Mouse (Mus musculus): ENCODE measurements around the gene Slc39a3. TPM values are rescaled to one million over a fixed set of nuclear protein-coding genes. Genes with fewer than 3 reads are reported as not detected.

Gene Slc39a3
- polyA plus RNA-seq, 1 experiment from 2014 or later = 9.2 TPM

- H3K36me3 ChIP-seq (ENCODE audit: control insufficient read depth, insufficient read depth, low read length) = no peaks in the 10 kb centered on the region
- ATAC-seq (ENCODE audit: low FRiP score) = no peak
- H3K4me2 ChIP-seq (replicated peaks; ENCODE audit: low read depth, low read length) = no peak overlapping the region; the same call in 1 of the 2 replicates
- no peaks in the 10 kb centered on the region for H3K9me3 ChIP-seq (ENCODE audit: control insufficient read depth, low read length)
- no peak overlapping the region for H3K4me3 ChIP-seq (ENCODE audit: low read depth, low read length)
- peaks cover 13% of the 10 kb centered on the region for H3K27me3 ChIP-seq (ENCODE audit: control insufficient read depth, insufficient read depth, low read length)
- DNase-seq (ENCODE audit: low spot score) = no peak
- 11% methylated on average over 26 of the region's 26 CpGs for WGBS
- no peak overlapping the region for H3K27ac ChIP-seq (ENCODE audit: low read depth, low read length)
- H3K9ac ChIP-seq (ENCODE audit: low read depth, low read length) = no peak overlapping the region
- no peaks in the 10 kb centered on the region for H3K4me1 ChIP-seq (replicated peaks; ENCODE audit: control insufficient read depth, insufficient read depth, low read length)
These were observed 15.6 kb downstream of the Slc39a3 start for GRCm38 (mm10) chr10:81021547-81022110.

GRCm38 (mm10) chr10:81020207-81020606 is 17.0 kb downstream of the Slc39a3 start:
- Histone ChIP-seq H3K4me1 (replicated peaks; ENCODE audit: control insufficient read depth, insufficient read depth, low read length) (no peaks in the 10 kb centered on the region), H3K36me3 (ENCODE audit: control insufficient read depth, insufficient read depth, low read length) (no peaks in the 10 kb centered on the region), H3K4me2 (replicated peaks; ENCODE audit: low read depth, low read length) (no peak overlapping the region), H3K4me3 (ENCODE audit: low read depth, low read length) (no peak overlapping the region), H3K27me3 (ENCODE audit: control insufficient read depth, insufficient read depth, low read length) (peaks cover 9% of the 10 kb centered on the region), H3K9me3 (ENCODE audit: control insufficient read depth, low read length) (no peaks in the 10 kb centered on the region), H3K9ac (ENCODE audit: low read depth, low read length) (no peak overlapping the region), H3K27ac (ENCODE audit: low read depth, low read length) (no peak overlapping the region)
- DNase-seq (ENCODE audit: low spot score) (no peak), ATAC-seq (ENCODE audit: low FRiP score) (no peak)
- 72% methylated on average over 2 of the region's 2 CpGs for WGBS

GRCm38 (mm10) chr10:81019687-81020086 is 17.5 kb downstream of the Slc39a3 start:
- H3K9ac ChIP-seq (ENCODE audit: low read depth, low read length) = no peak overlapping the region
- H3K27me3 ChIP-seq (ENCODE audit: control insufficient read depth, insufficient read depth, low read length) = peaks cover 9% of the 10 kb centered on the region

GRCm38 (mm10) chr10:81018326-81018725 is 18.9 kb downstream of the Slc39a3 start:
- WGBS = 37% methylated on average over 10 of the region's 10 CpGs
- ATAC-seq (ENCODE audit: low FRiP score) (no peak), DNase-seq (ENCODE audit: low spot score) (peak; percentile 56)

More at GRCm38 (mm10) chr10:81019687-81020086, 17.5 kb downstream of the Slc39a3 start:
- DNase-seq (ENCODE audit: low spot score) (no peak), ATAC-seq (ENCODE audit: low FRiP score) (no peak)
- H3K4me2 ChIP-seq (replicated peaks; ENCODE audit: low read depth, low read length) = no peak overlapping the region
- no peak overlapping the region for H3K4me3 ChIP-seq (ENCODE audit: low read depth, low read length)
- no peak overlapping the region for H3K27ac ChIP-seq (ENCODE audit: low read depth, low read length)
- no peaks in the 10 kb centered on the region for H3K9me3 ChIP-seq (ENCODE audit: control insufficient read depth, low read length)
- no peaks in the 10 kb centered on the region for H3K4me1 ChIP-seq (replicated peaks; ENCODE audit: control insufficient read depth, insufficient read depth, low read length)
- no peaks in the 10 kb centered on the region for H3K36me3 ChIP-seq (ENCODE audit: control insufficient read depth, insufficient read depth, low read length)
- 90% methylated on average over 5 of the region's 6 CpGs for whole genome bisulfite sequencing

GRCm38 (mm10) chr10:81016645-81017044 is 20.6 kb downstream of the Slc39a3 start:
- H3K9me3 ChIP-seq (ENCODE audit: control insufficient read depth, low read length) = no peaks in the 10 kb centered on the region
- no peak overlapping the region for H3K9ac ChIP-seq (ENCODE audit: low read depth, low read length)
- no peak overlapping the region for H3K4me2 ChIP-seq (replicated peaks; ENCODE audit: low read depth, low read length)
- no peaks in the 10 kb centered on the region for H3K27me3 ChIP-seq (ENCODE audit: control insufficient read depth, insufficient read depth, low read length)
- H3K27ac ChIP-seq (ENCODE audit: low read depth, low read length) = no peak overlapping the region
- 6% methylated on average over 7 of the region's 7 CpGs for WGBS
- H3K36me3 ChIP-seq (ENCODE audit: control insufficient read depth, insufficient read depth, low read length) = no peaks in the 10 kb centered on the region
- DNase-seq (ENCODE audit: low spot score) = peak; percentile 73
- H3K4me1 ChIP-seq (replicated peaks; ENCODE audit: control insufficient read depth, insufficient read depth, low read length) = no peaks in the 10 kb centered on the region
- H3K4me3 ChIP-seq (ENCODE audit: low read depth, low read length) = no peak overlapping the region
- ATAC-seq (ENCODE audit: low FRiP score) = no peak

More at GRCm38 (mm10) chr10:81018326-81018725, 18.9 kb downstream of the Slc39a3 start:
- H3K4me3 ChIP-seq (ENCODE audit: low read depth, low read length) = no peak overlapping the region
- no peaks in the 10 kb centered on the region for H3K4me1 ChIP-seq (replicated peaks; ENCODE audit: control insufficient read depth, insufficient read depth, low read length)
- no peaks in the 10 kb centered on the region for H3K36me3 ChIP-seq (ENCODE audit: control insufficient read depth, insufficient read depth, low read length)
- no peak overlapping the region for H3K4me2 ChIP-seq (replicated peaks; ENCODE audit: low read depth, low read length)
- H3K27ac ChIP-seq (ENCODE audit: low read depth, low read length) = no peak overlapping the region
- no peaks in the 10 kb centered on the region for H3K9me3 ChIP-seq (ENCODE audit: control insufficient read depth, low read length)
- H3K9ac ChIP-seq (ENCODE audit: low read depth, low read length) = no peak overlapping the region
- H3K27me3 ChIP-seq (ENCODE audit: control insufficient read depth, insufficient read depth, low read length) = 0 out of 2 replicates have a peak, but pooled peaks cover 5% of the 10 kb centered on the region

- Histone ChIP-seq H3K4me3 (ENCODE audit: low read depth, low read length) (no peak overlapping the region), H3K4me2 (replicated peaks; ENCODE audit: low read depth, low read length) (no peak overlapping the region)
These were observed 21.6 kb downstream of the Slc39a3 start for GRCm38 (mm10) chr10:81015666-81016065.

GRCm38 (mm10) chr10:81014393-81015384 is 22.5 kb downstream of the Slc39a3 start, which contains the start of gene Gng7:
TSS of gene Gng7 (minus strand) at chr10:81014945.
- Histone ChIP-seq H3K4me1 (replicated peaks; ENCODE audit: control insufficient read depth, insufficient read depth, low read length) (no peaks in the 10 kb centered on the region), H3K4me3 (ENCODE audit: low read depth, low read length) (peak within 1 kb of the TSS; percentile 35), H3K27ac (ENCODE audit: low read depth, low read length) (no peak within 1 kb of the TSS), H3K9ac (ENCODE audit: low read depth, low read length) (peak within 1 kb of the TSS; percentile 28; the same call in 1 of the 2 replicates), H3K4me2 (replicated peaks; ENCODE audit: low read depth, low read length) (peak within 1 kb of the TSS; percentile 41), H3K9me3 (ENCODE audit: control insufficient read depth, low read length) (no peaks in the 10 kb centered on the region), H3K27me3 (ENCODE audit: control insufficient read depth, insufficient read depth, low read length) (no peaks in the 10 kb centered on the region), H3K36me3 (ENCODE audit: control insufficient read depth, insufficient read depth, low read length) (no peaks in the 10 kb centered on the region)
- DNase-seq (ENCODE audit: low spot score) = peak; percentile 98
- 11% methylated on average over 26 of the region's 31 CpGs for WGBS
- peak; percentile 98 for ATAC-seq (ENCODE audit: low FRiP score)

More at GRCm38 (mm10) chr10:81015666-81016065, 21.6 kb downstream of the Slc39a3 start:
- Histone ChIP-seq H3K9me3 (ENCODE audit: control insufficient read depth, low read length) (no peaks in the 10 kb centered on the region), H3K27me3 (ENCODE audit: control insufficient read depth, insufficient read depth, low read length) (no peaks in the 10 kb centered on the region), H3K36me3 (ENCODE audit: control insufficient read depth, insufficient read depth, low read length) (no peaks in the 10 kb centered on the region), H3K9ac (ENCODE audit: low read depth, low read length) (no peak overlapping the region), H3K4me1 (replicated peaks; ENCODE audit: control insufficient read depth, insufficient read depth, low read length) (no peaks in the 10 kb centered on the region), H3K27ac (ENCODE audit: low read depth, low read length) (no peak overlapping the region)
- no peak for DNase-seq (ENCODE audit: low spot score)
- 82% methylated on average over 2 of the region's 2 CpGs for WGBS
- ATAC-seq (ENCODE audit: low FRiP score) = no peak

- no peak for DNase-seq (ENCODE audit: low spot score)
- 83% methylated on average over 6 of the region's 6 CpGs for WGBS
- Histone ChIP-seq H3K4me3 (ENCODE audit: low read depth, low read length) (no peak overlapping the region), H3K27ac (ENCODE audit: low read depth, low read length) (no peak overlapping the region), H3K4me2 (replicated peaks; ENCODE audit: low read depth, low read length) (no peak overlapping the region), H3K9me3 (ENCODE audit: control insufficient read depth, low read length) (no peaks in the 10 kb centered on the region), H3K27me3 (ENCODE audit: control insufficient read depth, insufficient read depth, low read length) (no peaks in the 10 kb centered on the region), H3K9ac (ENCODE audit: low read depth, low read length) (no peak overlapping the region), H3K4me1 (replicated peaks; ENCODE audit: control insufficient read depth, insufficient read depth, low read length) (no peaks in the 10 kb centered on the region), H3K36me3 (ENCODE audit: control insufficient read depth, insufficient read depth, low read length) (no peaks in the 10 kb centered on the region)
- ATAC-seq (ENCODE audit: low FRiP score) = no peak
These were observed 26.4 kb downstream of the Slc39a3 start for GRCm38 (mm10) chr10:81010851-81011250.

All from hindbrain, embryonic 11.5 days (tissue).